29 mouse cellular contexts compared by ENCODE assay signal in genomic region chr6:37571939-37572338, GRCm38 (mm10). TPM values are rescaled to one million over a fixed set of nuclear protein-coding genes. Genes with fewer than 3 reads are reported as not detected.
DNase-seq lines count a peak whose midpoint lies in the region; ATAC-seq and TF ChIP-seq lines count a peak whose summit lies in the region.
"Had no signal": no experiment of that assay in that cellular context is flagged by ENCODE, and none has a peak within 500 bp of the region (broad histone marks: within the 10 kb centered on the region; RNA-seq: fewer than 3 reads in every experiment).

No protein-coding gene starts in this region.

- no peak overlapping the region for H3K4me3 ChIP-seq in embryonic facial prominence, embryonic 14.5 days (ENCODE audit: low read depth, low read length)
- no peak overlapping the region for H3K4me3 ChIP-seq in embryonic facial prominence, embryonic 10.5 days
- no peak overlapping the region for H3K4me3 ChIP-seq in kidney, embryonic 14.5 days (ENCODE audit: low read length)
- H3K4me3 ChIP-seq in kidney, postnatal 0 days (replicated peaks; ENCODE audit: low read depth, low read length), result no peak overlapping the region
- H3K4me3 ChIP-seq: erythroblast, embryonic 14.5 days; forebrain, embryonic 12.5 days; forebrain, embryonic 15.5 days; heart, embryonic 12.5 days; heart, embryonic 15.5 days; hindbrain, embryonic 10.5 days; hindbrain, embryonic 13.5 days had no signal

- no peaks in the 10 kb centered on the region for H3K36me3 ChIP-seq in embryonic facial prominence, embryonic 14.5 days (ENCODE audit: control insufficient read depth, insufficient read depth, low read length)
- H3K36me3 ChIP-seq in embryonic facial prominence, embryonic 10.5 days (replicated peaks), result no peaks in the 10 kb centered on the region
- no peaks in the 10 kb centered on the region for H3K36me3 ChIP-seq in kidney, embryonic 14.5 days (ENCODE audit: control insufficient read depth, insufficient read depth, low read length)
- no peaks in the 10 kb centered on the region for H3K36me3 ChIP-seq in kidney, postnatal 0 days (ENCODE audit: insufficient read depth, low read length)
- H3K36me3 ChIP-seq: forebrain, embryonic 12.5 days; forebrain, embryonic 15.5 days; heart, embryonic 12.5 days; heart, embryonic 15.5 days; hindbrain, embryonic 10.5 days; hindbrain, embryonic 13.5 days had no signal

- 63% methylated on average over 1 of the region's 1 CpGs for WGBS in embryonic facial prominence, embryonic 14.5 days
- WGBS in embryonic facial prominence, embryonic 10.5 days, result 63% methylated on average over 1 of the region's 1 CpGs
- WGBS in kidney, embryonic 14.5 days, result 12% methylated on average over 1 of the region's 1 CpGs
- 10% methylated on average over 1 of the region's 1 CpGs for WGBS in kidney, postnatal 0 days

- no peak for TF ChIP-seq CTCF in kidney, postnatal 0 days (IDR thresholded peaks at IDR 0.05; ENCODE audit: low read depth)

- DNase-seq in embryonic facial prominence, embryonic 14.5 days (ENCODE audit: low spot score), result peak; percentile 18
- DNase-seq in embryonic facial prominence, embryonic 10.5 days (ENCODE audit: low spot score), result no peak
- DNase-seq in kidney, postnatal 25 days, result no peak
- no peak for DNase-seq in kidney, postnatal 0 days (ENCODE audit: low spot score)
- DNase-seq in kidney, postnatal 10 days, result no peak
- DNase-seq in lung, adult 18-20 months, result no peak
- DNase-seq: adrenal gland, adult 8-10 months; adrenal gland, postnatal 25 days; cerebellum, adult 11-12 months; cerebellum, adult 8-10 months; cerebellum, postnatal 10 days; cerebellum, postnatal 36 days; embryo, embryonic 11 days; gastrocnemius, postnatal 25 days; heart, postnatal 10 days; heart, postnatal 36 days had no signal

- no peaks in the 10 kb centered on the region for H3K27me3 ChIP-seq in embryonic facial prominence, embryonic 14.5 days (replicated peaks; ENCODE audit: control insufficient read depth, insufficient read depth, low read length)
- no peaks in the 10 kb centered on the region for H3K27me3 ChIP-seq in embryonic facial prominence, embryonic 10.5 days (replicated peaks; ENCODE audit: low read depth, poor library complexity, severe bottlenecking)
- H3K27me3 ChIP-seq in kidney, embryonic 14.5 days (ENCODE audit: control insufficient read depth, insufficient read depth, low read length), result no peaks in the 10 kb centered on the region
- no peaks in the 10 kb centered on the region for H3K27me3 ChIP-seq in kidney, postnatal 0 days (ENCODE audit: insufficient read depth, low read length)
- H3K27me3 ChIP-seq: forebrain, embryonic 12.5 days; forebrain, embryonic 15.5 days; heart, embryonic 12.5 days; heart, embryonic 15.5 days; hindbrain, embryonic 13.5 days had no signal

- no peaks in the 10 kb centered on the region for H3K4me1 ChIP-seq in embryonic facial prominence, embryonic 14.5 days (ENCODE audit: control insufficient read depth, insufficient read depth, low read length)
- H3K4me1 ChIP-seq in embryonic facial prominence, embryonic 10.5 days, result no peaks in the 10 kb centered on the region
- no peaks in the 10 kb centered on the region for H3K4me1 ChIP-seq in kidney, embryonic 14.5 days (ENCODE audit: control insufficient read depth, insufficient read depth, low read length)
- no peaks in the 10 kb centered on the region for H3K4me1 ChIP-seq in kidney, postnatal 0 days (replicated peaks; ENCODE audit: insufficient read depth, low read length)
- H3K4me1 ChIP-seq: forebrain, embryonic 12.5 days; forebrain, embryonic 15.5 days; heart, embryonic 12.5 days; heart, embryonic 15.5 days; hindbrain, embryonic 10.5 days; hindbrain, embryonic 13.5 days had no signal

- no peak for ATAC-seq in embryonic facial prominence, embryonic 14.5 days (ENCODE audit: low read depth)
- ATAC-seq in kidney, embryonic 14.5 days (ENCODE audit: low FRiP score, low TSS enrichment), result no peak
- ATAC-seq in kidney, postnatal 0 days (replicated peaks; ENCODE audit: low FRiP score, low read depth), result no peak
- ATAC-seq: activated CD4-positive, CD25-positive, alpha-beta regulatory T cell, adult 4 months; forebrain, embryonic 15.5 days; hindbrain, embryonic 16.5 days had no signal

- H3K9ac ChIP-seq in embryonic facial prominence, embryonic 14.5 days (ENCODE audit: low read depth, low read length), result no peak overlapping the region
- H3K9ac ChIP-seq in kidney, embryonic 14.5 days (ENCODE audit: low read depth, low read length), result no peak overlapping the region
- no peak overlapping the region for H3K9ac ChIP-seq in kidney, postnatal 0 days (ENCODE audit: low read depth, low read length)
- H3K9ac ChIP-seq: forebrain, embryonic 12.5 days; forebrain, embryonic 15.5 days; heart, embryonic 12.5 days; heart, embryonic 15.5 days; hindbrain, embryonic 13.5 days had no signal

- no peak overlapping the region for H3K4me2 ChIP-seq in embryonic facial prominence, embryonic 14.5 days (ENCODE audit: low read depth, low read length)
- H3K4me2 ChIP-seq in kidney, embryonic 14.5 days (replicated peaks; ENCODE audit: low read depth, low read length), result no peak overlapping the region
- H3K4me2 ChIP-seq in kidney, postnatal 0 days (ENCODE audit: low read length), result no peak overlapping the region
- H3K4me2 ChIP-seq: forebrain, embryonic 12.5 days; forebrain, embryonic 15.5 days; heart, embryonic 12.5 days; heart, embryonic 15.5 days; hindbrain, embryonic 13.5 days had no signal

- H3K27ac ChIP-seq in embryonic facial prominence, embryonic 14.5 days (replicated peaks; ENCODE audit: low read depth, low read length), result peak overlapping the region; percentile 15; the same call in 1 of the 2 replicates
- H3K27ac ChIP-seq in embryonic facial prominence, embryonic 10.5 days (replicated peaks), result no peak overlapping the region
- H3K27ac ChIP-seq in kidney, embryonic 14.5 days (ENCODE audit: low read depth, low read length), result peak overlapping the region; percentile 66
- H3K27ac ChIP-seq in kidney, postnatal 0 days, result peak overlapping the region; percentile 66
- H3K27ac ChIP-seq: forebrain, embryonic 12.5 days; forebrain, embryonic 15.5 days; heart, embryonic 15.5 days; hindbrain, embryonic 10.5 days; hindbrain, embryonic 13.5 days had no signal

- H3K9me3 ChIP-seq in embryonic facial prominence, embryonic 14.5 days (ENCODE audit: control insufficient read depth, low read length), result no peaks in the 10 kb centered on the region
- no peaks in the 10 kb centered on the region for H3K9me3 ChIP-seq in embryonic facial prominence, embryonic 10.5 days
- no peaks in the 10 kb centered on the region for H3K9me3 ChIP-seq in kidney, embryonic 14.5 days (ENCODE audit: control insufficient read depth, low read length)
- H3K9me3 ChIP-seq in kidney, postnatal 0 days (replicated peaks; ENCODE audit: low read length), result no peaks in the 10 kb centered on the region
- H3K9me3 ChIP-seq: forebrain, embryonic 12.5 days; forebrain, embryonic 15.5 days; heart, embryonic 15.5 days; hindbrain, embryonic 10.5 days; hindbrain, embryonic 13.5 days had no signal

RNA-seq across cellular contexts. Expression of gene Akr1d1, which starts 42.0 kb away (rescaled TPM):
- polyA plus RNA-seq in embryonic facial prominence, embryonic 14.5 days (2014; fragmentation: Nextera tagmentation; extraction: Ambion mirVana), result not detected in 2 replicates
- polyA plus RNA-seq in embryonic facial prominence, embryonic 10.5 days (2016; fragmentation: Nextera tagmentation; extraction: Ambion mirVana), result not detected in 2 replicates
- polyA plus RNA-seq in kidney, embryonic 14.5 days (2014; fragmentation: Nextera tagmentation; extraction: Ambion mirVana), result 0.08 TPM in 1 of 2 replicates, not detected in the other
- 1.6 TPM in 2 replicates for polyA plus RNA-seq in kidney, postnatal 0 days (2015; fragmentation: Nextera tagmentation; extraction: Ambion mirVana)
- polyA plus RNA-seq: activated CD4-positive, CD25-positive, alpha-beta regulatory T cell, adult 4 months; brain, embryonic 14.5 days; cortical plate, adult 2 months; embryonic facial prominence, embryonic 11.5 days; erythroblast, embryonic 14.5 days; forebrain, embryonic 12.5 days; forebrain, embryonic 15.5 days; heart, embryonic 12.5 days; heart, embryonic 15.5 days; hindbrain, embryonic 10.5 days; hindbrain, embryonic 13.5 days; hindbrain, embryonic 16.5 days had no signal
